9 mouse cellular contexts compared by ENCODE assay signal in the genomic region with DNA sequence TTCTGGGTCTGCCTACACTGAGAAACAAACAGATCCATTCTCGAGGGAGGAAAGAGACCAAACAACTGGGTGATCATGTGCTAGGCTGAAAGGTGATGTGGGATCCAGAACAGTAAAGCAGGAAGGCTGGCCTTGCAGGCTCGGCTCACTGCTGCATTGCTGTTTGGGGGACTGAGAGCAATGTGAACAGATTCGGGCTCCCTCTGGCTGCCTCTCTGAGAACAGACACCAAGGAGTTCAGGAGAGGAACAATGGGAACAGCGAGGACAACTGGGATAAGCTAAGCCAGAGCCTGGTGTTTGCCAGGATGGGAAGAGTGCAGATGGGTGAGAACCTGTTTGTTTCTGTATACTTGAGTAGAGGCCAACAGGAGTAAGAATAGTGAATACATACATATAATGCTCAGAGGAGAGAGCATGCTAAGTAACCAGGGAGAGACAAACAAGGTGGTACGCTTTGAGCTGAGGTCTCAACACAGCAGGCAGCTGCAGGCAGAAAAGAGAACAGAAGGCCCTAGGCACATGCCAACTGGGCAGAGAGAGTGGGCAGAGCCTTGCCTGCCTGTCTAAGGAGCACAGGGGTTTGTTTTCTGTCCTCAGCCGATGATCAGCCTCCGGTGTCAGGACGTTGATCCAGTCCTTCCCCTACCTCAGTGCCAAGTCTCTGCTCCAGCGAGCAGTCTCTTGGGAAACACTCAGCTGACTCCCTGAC. TPM values are rescaled to one million over a fixed set of nuclear protein-coding genes. Genes with fewer than 3 reads are reported as not detected.
DNase-seq lines count a peak whose midpoint lies in the region; ATAC-seq lines count a peak whose summit lies in the region.
"Had no signal": no experiment of that assay in that cellular context is flagged by ENCODE, and none has a peak within 500 bp of the region (broad histone marks: within the 10 kb centered on the region; RNA-seq: fewer than 3 reads in every experiment).

No protein-coding gene starts in this region.

- 0 out of 2 replicates have a peak, but pooled peaks have one; percentile 20 for ATAC-seq in liver, embryonic 13.5 days (ENCODE audit: low read depth)
- no peak for ATAC-seq in liver, embryonic 12.5 days
- ATAC-seq in midbrain, embryonic 16.5 days = peak; percentile 93

- H3K4me3 ChIP-seq in liver, embryonic 13.5 days (replicated peaks) = no peak overlapping the region
- no peak overlapping the region for H3K4me3 ChIP-seq in liver, embryonic 12.5 days
- no peak overlapping the region for H3K4me3 ChIP-seq in midbrain, embryonic 16.5 days (ENCODE audit: low read depth, low read length)
- H3K4me3 ChIP-seq: heart, embryonic 13.5 days had no signal

- H3K4me1 ChIP-seq in liver, embryonic 13.5 days (replicated peaks) = no peaks in the 10 kb centered on the region
- H3K4me1 ChIP-seq in liver, embryonic 12.5 days = no peaks in the 10 kb centered on the region
- peaks cover 2% of the 10 kb centered on the region; the same call in 1 of the 2 replicates for H3K4me1 ChIP-seq in midbrain, embryonic 16.5 days (ENCODE audit: control insufficient read depth, insufficient read depth, low read length)
- H3K4me1 ChIP-seq: heart, embryonic 13.5 days had no signal

- peaks cover 49% of the 10 kb centered on the region for H3K36me3 ChIP-seq in liver, embryonic 13.5 days
- H3K36me3 ChIP-seq in liver, embryonic 12.5 days = peaks cover 64% of the 10 kb centered on the region
- no peaks in the 10 kb centered on the region; the same call in 1 of the 2 replicates for H3K36me3 ChIP-seq in midbrain, embryonic 16.5 days (ENCODE audit: control insufficient read depth, insufficient read depth, low read length)

- H3K9me3 ChIP-seq in liver, embryonic 13.5 days (replicated peaks) = no peaks in the 10 kb centered on the region
- no peaks in the 10 kb centered on the region for H3K9me3 ChIP-seq in liver, embryonic 12.5 days (replicated peaks)
- no peaks in the 10 kb centered on the region for H3K9me3 ChIP-seq in midbrain, embryonic 16.5 days (replicated peaks; ENCODE audit: control insufficient read depth, low read length, poor library complexity, severe bottlenecking)
- H3K9me3 ChIP-seq: heart, embryonic 13.5 days had no signal

- no peak for DNase-seq in liver, embryonic 13.5 days
- DNase-seq in cerebellum, adult 9-10 months = peak; percentile 84
- DNase-seq in frontal cortex, postnatal 25 days (ENCODE audit: low spot score in 2 of 2) = peak; percentile 36 to 54
- peak; percentile 88 for DNase-seq in layer of hippocampus, adult 9-11 months
- DNase-seq in thymus, postnatal 4 days = no peak
- no peak for DNase-seq in adipocyte (ENCODE audit: low spot score)

- 73% methylated on average over 9 of the region's 9 CpGs for WGBS in liver, embryonic 13.5 days (ENCODE audit: insufficient replicate concordance)
- WGBS in liver, embryonic 12.5 days (ENCODE audit: insufficient replicate concordance) = 78% methylated on average over 9 of the region's 9 CpGs
- WGBS in midbrain, embryonic 16.5 days = 46% methylated on average over 9 of the region's 9 CpGs

- no peak overlapping the region for H3K27ac ChIP-seq in liver, embryonic 13.5 days
- H3K27ac ChIP-seq in liver, embryonic 12.5 days = no peak overlapping the region
- peak overlapping the region; percentile 56; the same call in 1 of the 2 replicates for H3K27ac ChIP-seq in midbrain, embryonic 16.5 days (ENCODE audit: low read length)
- H3K27ac ChIP-seq: heart, embryonic 13.5 days had no signal

- no peaks in the 10 kb centered on the region for H3K27me3 ChIP-seq in liver, embryonic 13.5 days
- H3K27me3 ChIP-seq in liver, embryonic 12.5 days (replicated peaks) = no peaks in the 10 kb centered on the region
- no peaks in the 10 kb centered on the region for H3K27me3 ChIP-seq in midbrain, embryonic 16.5 days (ENCODE audit: control insufficient read depth, insufficient read depth, low read depth, low read length)
- H3K27me3 ChIP-seq: heart, embryonic 13.5 days had no signal

- H3K4me2 ChIP-seq in liver, embryonic 13.5 days = no peak overlapping the region
- H3K4me2 ChIP-seq in liver, embryonic 12.5 days = no peak overlapping the region
- no peak overlapping the region for H3K4me2 ChIP-seq in midbrain, embryonic 16.5 days (ENCODE audit: low read length)
- H3K4me2 ChIP-seq: heart, embryonic 13.5 days had no signal

- H3K9ac ChIP-seq in liver, embryonic 13.5 days = no peak overlapping the region
- no peak overlapping the region for H3K9ac ChIP-seq in liver, embryonic 12.5 days
- no peak overlapping the region; the same call in 1 of the 2 replicates for H3K9ac ChIP-seq in midbrain, embryonic 16.5 days (ENCODE audit: low read depth, low read length)
- H3K9ac ChIP-seq: heart, embryonic 13.5 days had no signal

RNA-seq across cellular contexts. Expression of a gene that starts 8.0 kb away (rescaled TPM):
- polyA plus RNA-seq in liver, embryonic 13.5 days (2015; fragmentation: Nextera tagmentation; extraction: Ambion mirVana) = 6.8 and 7.5 TPM in 2 replicates
- 11.7 and 12.3 TPM in 2 replicates for polyA plus RNA-seq in liver, embryonic 12.5 days (2016; fragmentation: Nextera tagmentation; extraction: Ambion mirVana)
- 6.0 and 7.7 TPM in 2 replicates for polyA plus RNA-seq in midbrain, embryonic 16.5 days (2015; fragmentation: Nextera tagmentation; extraction: Ambion mirVana)

Comparison
In these comparisons a context has a peak if more than half of its experiments do, and no peak if none do; other contexts are left out.
1. DNase-seq: peak in cerebellum, adult 9-10 months (single experiment), frontal cortex, postnatal 25 days (2 of 2) and layer of hippocampus, adult 9-11 months (single experiment); none in liver, embryonic 13.5 days (single experiment), thymus, postnatal 4 days (single experiment) and adipocyte (single experiment).